Mouse (Mus musculus): Measurements from ENCODE around the gene Nipbl. TPM values are rescaled to one million over a fixed set of nuclear protein-coding genes. Genes with fewer than 3 reads are reported as not detected.

The Nipbl gene
- polyA plus RNA-seq, 1 experiment from 2014 or later: 18.4 TPM

GRCm38 (mm10) chr15:8324833-8325232 lies 119.4 kb downstream of the Nipbl start:
- over 99% methylated on average over 2 of the region's 2 CpGs for WGBS
- Histone ChIP-seq H3K9me3 (ENCODE audit: control insufficient read depth, low read length) (no peaks in the 10 kb centered on the region), H3K4me3 (replicated peaks; ENCODE audit: low read length) (no peak overlapping the region), H3K27me3 (ENCODE audit: control insufficient read depth, insufficient read depth, low read length) (no peaks in the 10 kb centered on the region), H3K4me1 (replicated peaks; ENCODE audit: control insufficient read depth, insufficient read depth, low read length) (no peaks in the 10 kb centered on the region), H3K27ac (no peak overlapping the region), H3K4me2 (replicated peaks) (no peak overlapping the region), H3K36me3 (replicated peaks; ENCODE audit: control insufficient read depth, insufficient read depth) (peaks cover 78% of the 10 kb centered on the region), H3K9ac (no peak overlapping the region)
- DNase-seq (ENCODE audit: low spot score) (no peak), ATAC-seq (ENCODE audit: low FRiP score) (no peak)

GRCm38 (mm10) chr15:8324061-8324460 lies 120.2 kb downstream of the Nipbl start:
- H3K4me1 ChIP-seq (replicated peaks; ENCODE audit: control insufficient read depth, insufficient read depth, low read length): no peaks in the 10 kb centered on the region
- no peak overlapping the region for H3K4me3 ChIP-seq (replicated peaks; ENCODE audit: low read length)
- 95% methylated on average over 4 of the region's 4 CpGs for WGBS
- no peak for DNase-seq (ENCODE audit: low spot score)
- no peak overlapping the region for H3K9ac ChIP-seq
- no peaks in the 10 kb centered on the region for H3K27me3 ChIP-seq (ENCODE audit: control insufficient read depth, insufficient read depth, low read length)
- H3K36me3 ChIP-seq (replicated peaks; ENCODE audit: control insufficient read depth, insufficient read depth): peaks cover 77% of the 10 kb centered on the region
- no peak overlapping the region for H3K4me2 ChIP-seq (replicated peaks)
- no peak for ATAC-seq (ENCODE audit: low FRiP score)
- no peak overlapping the region for H3K27ac ChIP-seq
- no peaks in the 10 kb centered on the region for H3K9me3 ChIP-seq (ENCODE audit: control insufficient read depth, low read length)

GRCm38 (mm10) chr15:8321491-8321890 lies 122.8 kb downstream of the Nipbl start:
- no peak for ATAC-seq (ENCODE audit: low FRiP score)
- no peaks in the 10 kb centered on the region for H3K27me3 ChIP-seq (ENCODE audit: control insufficient read depth, insufficient read depth, low read length)
- 96% methylated on average over 5 of the region's 5 CpGs for WGBS
- H3K27ac ChIP-seq: no peak overlapping the region
- no peak overlapping the region for H3K4me3 ChIP-seq (replicated peaks; ENCODE audit: low read length)
- H3K9me3 ChIP-seq (ENCODE audit: control insufficient read depth, low read length): no peaks in the 10 kb centered on the region
- H3K4me2 ChIP-seq (replicated peaks): no peak overlapping the region
- no peak for DNase-seq (ENCODE audit: low spot score)
- no peaks in the 10 kb centered on the region for H3K4me1 ChIP-seq (replicated peaks; ENCODE audit: control insufficient read depth, insufficient read depth, low read length)
- peaks cover 73% of the 10 kb centered on the region for H3K36me3 ChIP-seq (replicated peaks; ENCODE audit: control insufficient read depth, insufficient read depth)
- no peak overlapping the region for H3K9ac ChIP-seq

GRCm38 (mm10) chr15:8319191-8319590 lies 125.1 kb downstream of the Nipbl start:
- Histone ChIP-seq H3K27ac (no peak overlapping the region), H3K4me2 (replicated peaks) (no peak overlapping the region), H3K36me3 (replicated peaks; ENCODE audit: control insufficient read depth, insufficient read depth) (peaks cover 62% of the 10 kb centered on the region), H3K4me3 (replicated peaks; ENCODE audit: low read length) (no peak overlapping the region), H3K9me3 (ENCODE audit: control insufficient read depth, low read length) (no peaks in the 10 kb centered on the region), H3K4me1 (replicated peaks; ENCODE audit: control insufficient read depth, insufficient read depth, low read length) (no peaks in the 10 kb centered on the region), H3K9ac (no peak overlapping the region), H3K27me3 (ENCODE audit: control insufficient read depth, insufficient read depth, low read length) (no peaks in the 10 kb centered on the region)
- WGBS: 93% methylated on average over 5 of the region's 5 CpGs
- no peak for DNase-seq (ENCODE audit: low spot score)
- ATAC-seq (ENCODE audit: low FRiP score): no peak

GRCm38 (mm10) chr15:8317381-8317780 lies 126.9 kb downstream of the Nipbl start:
- no peak overlapping the region for H3K9ac ChIP-seq
- H3K27me3 ChIP-seq (ENCODE audit: control insufficient read depth, insufficient read depth, low read length): no peaks in the 10 kb centered on the region
- WGBS: 97% methylated on average over 4 of the region's 4 CpGs
- no peaks in the 10 kb centered on the region for H3K9me3 ChIP-seq (ENCODE audit: control insufficient read depth, low read length)
- H3K27ac ChIP-seq: no peak overlapping the region
- ATAC-seq (ENCODE audit: low FRiP score) (no peak), DNase-seq (ENCODE audit: low spot score) (no peak)
- no peaks in the 10 kb centered on the region for H3K4me1 ChIP-seq (replicated peaks; ENCODE audit: control insufficient read depth, insufficient read depth, low read length)
- no peak overlapping the region for H3K4me3 ChIP-seq (replicated peaks; ENCODE audit: low read length)
- no peak overlapping the region for H3K4me2 ChIP-seq (replicated peaks)
- H3K36me3 ChIP-seq (replicated peaks; ENCODE audit: control insufficient read depth, insufficient read depth): peaks cover 62% of the 10 kb centered on the region

- ATAC-seq (ENCODE audit: low FRiP score): no peak
- H3K9me3 ChIP-seq (ENCODE audit: control insufficient read depth, low read length): no peaks in the 10 kb centered on the region
- WGBS: 98% methylated on average over 1 of the region's 1 CpGs
Observed at GRCm38 (mm10) chr15:8305474-8305873, 138.8 kb downstream of the Nipbl start.

GRCm38 (mm10) chr15:8302944-8303343 lies 141.3 kb downstream of the Nipbl start:
- no peak for DNase-seq (ENCODE audit: low spot score)
- ATAC-seq (ENCODE audit: low FRiP score): no peak

More at GRCm38 (mm10) chr15:8305474-8305873, 138.8 kb downstream of the Nipbl start:
- no peaks in the 10 kb centered on the region for H3K4me1 ChIP-seq (replicated peaks; ENCODE audit: control insufficient read depth, insufficient read depth, low read length)
- H3K27ac ChIP-seq: no peak overlapping the region
- H3K4me2 ChIP-seq (replicated peaks): no peak overlapping the region
- no peak overlapping the region for H3K9ac ChIP-seq
- peaks cover 88% of the 10 kb centered on the region for H3K36me3 ChIP-seq (replicated peaks; ENCODE audit: control insufficient read depth, insufficient read depth)
- no peak overlapping the region for H3K4me3 ChIP-seq (replicated peaks; ENCODE audit: low read length)
- DNase-seq (ENCODE audit: low spot score): no peak
- H3K27me3 ChIP-seq (ENCODE audit: control insufficient read depth, insufficient read depth, low read length): no peaks in the 10 kb centered on the region

GRCm38 (mm10) chr15:8294150-8294549 lies 150.1 kb downstream of the Nipbl start:
- 94% methylated on average over 6 of the region's 6 CpGs for WGBS
- H3K4me2 ChIP-seq (replicated peaks): no peak overlapping the region
- H3K9ac ChIP-seq: no peak overlapping the region
- H3K27ac ChIP-seq: no peak overlapping the region
- H3K27me3 ChIP-seq (ENCODE audit: control insufficient read depth, insufficient read depth, low read length): no peaks in the 10 kb centered on the region
- no peak overlapping the region for H3K4me3 ChIP-seq (replicated peaks; ENCODE audit: low read length)
- no peak for ATAC-seq (ENCODE audit: low FRiP score)
- no peaks in the 10 kb centered on the region for H3K4me1 ChIP-seq (replicated peaks; ENCODE audit: control insufficient read depth, insufficient read depth, low read length)
- peaks cover 93% of the 10 kb centered on the region for H3K36me3 ChIP-seq (replicated peaks; ENCODE audit: control insufficient read depth, insufficient read depth)
- DNase-seq (ENCODE audit: low spot score): no peak
- H3K9me3 ChIP-seq (ENCODE audit: control insufficient read depth, low read length): no peaks in the 10 kb centered on the region

More at GRCm38 (mm10) chr15:8302944-8303343, 141.3 kb downstream of the Nipbl start:
- Histone ChIP-seq H3K4me3 (replicated peaks; ENCODE audit: low read length) (no peak overlapping the region), H3K9me3 (ENCODE audit: control insufficient read depth, low read length) (no peaks in the 10 kb centered on the region), H3K4me1 (replicated peaks; ENCODE audit: control insufficient read depth, insufficient read depth, low read length) (no peaks in the 10 kb centered on the region), H3K27ac (no peak overlapping the region), H3K9ac (no peak overlapping the region), H3K27me3 (ENCODE audit: control insufficient read depth, insufficient read depth, low read length) (no peaks in the 10 kb centered on the region), H3K4me2 (replicated peaks) (no peak overlapping the region), H3K36me3 (replicated peaks; ENCODE audit: control insufficient read depth, insufficient read depth) (peaks cover 93% of the 10 kb centered on the region)
- WGBS: 91% methylated on average over 10 of the region's 10 CpGs

GRCm38 (mm10) chr15:8291251-8291650 lies 153.0 kb downstream of the Nipbl start:
- no peak for DNase-seq (ENCODE audit: low spot score)
- no peak for ATAC-seq (ENCODE audit: low FRiP score)
- Histone ChIP-seq H3K9ac (no peak overlapping the region), H3K27ac (no peak overlapping the region), H3K4me3 (replicated peaks; ENCODE audit: low read length) (no peak overlapping the region), H3K4me1 (replicated peaks; ENCODE audit: control insufficient read depth, insufficient read depth, low read length) (no peaks in the 10 kb centered on the region), H3K27me3 (ENCODE audit: control insufficient read depth, insufficient read depth, low read length) (no peaks in the 10 kb centered on the region), H3K36me3 (replicated peaks; ENCODE audit: control insufficient read depth, insufficient read depth) (peaks cover 72% of the 10 kb centered on the region), H3K4me2 (replicated peaks) (no peak overlapping the region), H3K9me3 (ENCODE audit: control insufficient read depth, low read length) (no peaks in the 10 kb centered on the region)
- WGBS: 95% methylated on average over 14 of the region's 14 CpGs

- WGBS: 99% methylated on average over 2 of the region's 2 CpGs
- Histone ChIP-seq H3K9ac (no peak overlapping the region), H3K9me3 (ENCODE audit: control insufficient read depth, low read length) (no peaks in the 10 kb centered on the region), H3K4me2 (replicated peaks) (no peak overlapping the region), H3K36me3 (replicated peaks; ENCODE audit: control insufficient read depth, insufficient read depth) (no peaks in the 10 kb centered on the region), H3K27me3 (ENCODE audit: control insufficient read depth, insufficient read depth, low read length) (no peaks in the 10 kb centered on the region), H3K27ac (no peak overlapping the region), H3K4me1 (replicated peaks; ENCODE audit: control insufficient read depth, insufficient read depth, low read length) (no peaks in the 10 kb centered on the region), H3K4me3 (replicated peaks; ENCODE audit: low read length) (no peak overlapping the region)
- DNase-seq (ENCODE audit: low spot score) (no peak), ATAC-seq (ENCODE audit: low FRiP score) (no peak)
Observed at GRCm38 (mm10) chr15:8282155-8282554, 162.1 kb downstream of the Nipbl start.
